Mouse (Mus musculus): ENCODE data around the gene Kpna6. TPM values are rescaled to one million over a fixed set of nuclear protein-coding genes. Genes with fewer than 3 reads are reported as not detected.

The Kpna6 gene
- total and polyA plus RNA-seq, 2 experiments, result 15.1 to 17.4 TPM

- Histone ChIP-seq H3K9ac (ENCODE audit: low read depth, low read length) (no peak overlapping the region), H3K79me2 (ENCODE audit: control insufficient read depth, insufficient read depth, low read length) (peaks cover 8% of the 10 kb centered on the region; the same call in 1 of the 2 replicates), H3K27me3 (ENCODE audit: control insufficient read depth, insufficient read depth, low read length) (no peaks in the 10 kb centered on the region), H3K36me3 (ENCODE audit: control insufficient read depth, insufficient read depth, low read length) (peaks cover 6% of the 10 kb centered on the region; the same call in 1 of the 2 replicates), H3K4me3 (ENCODE audit: insufficient read depth, low read depth, low read length) (no peak overlapping the region), H3K27ac (replicated peaks; ENCODE audit: insufficient read depth, low read depth, low read length) (no peak overlapping the region), H3K4me1 (ENCODE audit: control insufficient read depth, insufficient read depth, low read length) (peaks cover 10% of the 10 kb centered on the region)
- WGBS, result 57% methylated on average over 5 of the region's 5 CpGs
- TF ChIP-seq CTCF (IDR thresholded peaks at IDR 0.05; ENCODE audit: low read depth, low read length) (no peak), POLR2A (IDR thresholded peaks at IDR 0.05; ENCODE audit: extremely low read depth, insufficient read depth, low read length) (no peak)
- peak; percentile 18 for DNase-seq (ENCODE audit: extremely low read depth, low read depth, low spot score)
Measured at GRCm38 (mm10) chr4:129641756-129642155, 30.8 kb downstream of the Kpna6 start.

GRCm38 (mm10) chr4:129640638-129641467 lies 31.7 kb downstream of the Kpna6 start, which contains the start of gene Txlna:
Gene Txlna, minus strand, starts transcription at chr4:129641065.
- H3K79me2 ChIP-seq (ENCODE audit: control insufficient read depth, insufficient read depth, low read length), result peaks cover 8% of the 10 kb centered on the region; the same call in 1 of the 2 replicates
- peak; percentile 88 for DNase-seq (ENCODE audit: extremely low read depth, low read depth, low spot score)
- H3K27ac ChIP-seq (replicated peaks; ENCODE audit: insufficient read depth, low read depth, low read length), result peak within 1 kb of the TSS; percentile 82
- peak within 1 kb of the TSS; percentile 85 for H3K9ac ChIP-seq (ENCODE audit: low read depth, low read length)
- peaks cover 5% of the 10 kb centered on the region; the same call in 1 of the 2 replicates for H3K36me3 ChIP-seq (ENCODE audit: control insufficient read depth, insufficient read depth, low read length)
- H3K4me1 ChIP-seq (ENCODE audit: control insufficient read depth, insufficient read depth, low read length), result peaks cover 10% of the 10 kb centered on the region
- TF ChIP-seq CTCF (IDR thresholded peaks at IDR 0.05; ENCODE audit: low read depth, low read length), result no peak
- TF ChIP-seq POLR2A (IDR thresholded peaks at IDR 0.05; ENCODE audit: extremely low read depth, insufficient read depth, low read length), result 0 out of 2 replicates have a peak, but pooled peaks have one; percentile 49
- peak within 1 kb of the TSS; percentile 78 for H3K4me3 ChIP-seq (ENCODE audit: insufficient read depth, low read depth, low read length)
- WGBS, result under 1% methylated on average over 60 of the region's 60 CpGs
- no peaks in the 10 kb centered on the region for H3K27me3 ChIP-seq (ENCODE audit: control insufficient read depth, insufficient read depth, low read length)

GRCm38 (mm10) chr4:129640101-129640637 lies 32.4 kb downstream of the Kpna6 start:
- H3K4me1 ChIP-seq (ENCODE audit: control insufficient read depth, insufficient read depth, low read length), result peaks cover 10% of the 10 kb centered on the region
- H3K4me3 ChIP-seq (ENCODE audit: insufficient read depth, low read depth, low read length), result peak overlapping the region; percentile 78
- H3K27me3 ChIP-seq (ENCODE audit: control insufficient read depth, insufficient read depth, low read length), result no peaks in the 10 kb centered on the region
- WGBS, result under 1% methylated on average over 17 of the region's 17 CpGs
- DNase-seq (ENCODE audit: extremely low read depth, low read depth, low spot score), result no peak
- peak overlapping the region; percentile 14 for H3K27ac ChIP-seq (replicated peaks; ENCODE audit: insufficient read depth, low read depth, low read length)
- peaks cover 8% of the 10 kb centered on the region; the same call in 1 of the 2 replicates for H3K79me2 ChIP-seq (ENCODE audit: control insufficient read depth, insufficient read depth, low read length)
- H3K36me3 ChIP-seq (ENCODE audit: control insufficient read depth, insufficient read depth, low read length), result peaks cover 7% of the 10 kb centered on the region; the same call in 1 of the 2 replicates
- peak overlapping the region; percentile 85 for H3K9ac ChIP-seq (ENCODE audit: low read depth, low read length)
- TF ChIP-seq POLR2A (IDR thresholded peaks at IDR 0.05; ENCODE audit: extremely low read depth, insufficient read depth, low read length) (no peak), CTCF (IDR thresholded peaks at IDR 0.05; ENCODE audit: low read depth, low read length) (no peak)

- Histone ChIP-seq H3K27ac (replicated peaks; ENCODE audit: insufficient read depth, low read depth, low read length) (no peak overlapping the region), H3K4me1 (ENCODE audit: control insufficient read depth, insufficient read depth, low read length) (peaks cover 10% of the 10 kb centered on the region), H3K9ac (ENCODE audit: low read depth, low read length) (0 out of 2 replicates have a peak overlapping the region, but pooled peaks have one; percentile 15), H3K4me3 (ENCODE audit: insufficient read depth, low read depth, low read length) (no peak overlapping the region), H3K36me3 (ENCODE audit: control insufficient read depth, insufficient read depth, low read length) (peaks cover 10% of the 10 kb centered on the region; the same call in 1 of the 2 replicates), H3K27me3 (ENCODE audit: control insufficient read depth, insufficient read depth, low read length) (no peaks in the 10 kb centered on the region), H3K79me2 (ENCODE audit: control insufficient read depth, insufficient read depth, low read length) (peaks cover 8% of the 10 kb centered on the region; the same call in 1 of the 2 replicates)
- TF ChIP-seq CTCF (IDR thresholded peaks at IDR 0.05; ENCODE audit: low read depth, low read length) (no peak), POLR2A (IDR thresholded peaks at IDR 0.05; ENCODE audit: extremely low read depth, insufficient read depth, low read length) (no peak)
- WGBS, result 81% methylated on average over 15 of the region's 15 CpGs
- DNase-seq (ENCODE audit: extremely low read depth, low read depth, low spot score), result no peak
Measured at GRCm38 (mm10) chr4:129639221-129639620, 33.3 kb downstream of the Kpna6 start.

- Histone ChIP-seq H3K9ac (ENCODE audit: low read depth, low read length) (no peak overlapping the region), H3K4me3 (ENCODE audit: insufficient read depth, low read depth, low read length) (no peak overlapping the region)
Measured at GRCm38 (mm10) chr4:129633852-129634251, 38.7 kb downstream of the Kpna6 start.

More at GRCm38 (mm10) chr4:129633852-129634251, 38.7 kb downstream of the Kpna6 start:
- no peaks in the 10 kb centered on the region for H3K27me3 ChIP-seq (ENCODE audit: control insufficient read depth, insufficient read depth, low read length)
- H3K79me2 ChIP-seq (ENCODE audit: control insufficient read depth, insufficient read depth, low read length), result no peaks in the 10 kb centered on the region
- no peak overlapping the region for H3K27ac ChIP-seq (replicated peaks; ENCODE audit: insufficient read depth, low read depth, low read length)
- H3K36me3 ChIP-seq (ENCODE audit: control insufficient read depth, insufficient read depth, low read length), result peaks cover 52% of the 10 kb centered on the region
- TF ChIP-seq POLR2A (IDR thresholded peaks at IDR 0.05; ENCODE audit: extremely low read depth, insufficient read depth, low read length) (no peak), CTCF (IDR thresholded peaks at IDR 0.05; ENCODE audit: low read depth, low read length) (no peak)
- no peak for DNase-seq (ENCODE audit: extremely low read depth, low read depth, low spot score)
- 93% methylated on average over 6 of the region's 6 CpGs for WGBS
- H3K4me1 ChIP-seq (ENCODE audit: control insufficient read depth, insufficient read depth, low read length), result no peaks in the 10 kb centered on the region

Measured in liver, adult 2 months (tissue).